Mouse (Mus musculus) large intestine, adult 2 months (tissue): ENCODE results near the gene AI467606. TPM values are rescaled to one million over a fixed set of nuclear protein-coding genes. Genes with fewer than 3 reads are reported as not detected.
A peak's percentile ranks its signal among the peaks of the same experiment; 100 is the strongest.

ENCODE experiments used
- DNase-seq: peaks from one replicate; pipeline ENCODE4 v3.0.0-alpha.2; 2012; ENCODE audit warnings: low read depth, low spot score
- WGBS: fragments of 180-500 bp; shearing (Covaris S2); methylation state at CpG from one replicate; pipeline ENCODE4 v1.1.7; 2018; 5-methylcytosine and 5-hydroxymethylcytosine counted together
- polyA plus RNA-seq: library from polyadenylated mRNA; depleted of rRNA; stranded (reverse); fragments of >200 nt; gene quantifications from 2 replicates; pipeline ENCODE4 v1.2.3, GENCODE M21; 2012

AI467606 gene
- polyA plus RNA-seq, 1 experiment: 12.4 TPM

DNA sequence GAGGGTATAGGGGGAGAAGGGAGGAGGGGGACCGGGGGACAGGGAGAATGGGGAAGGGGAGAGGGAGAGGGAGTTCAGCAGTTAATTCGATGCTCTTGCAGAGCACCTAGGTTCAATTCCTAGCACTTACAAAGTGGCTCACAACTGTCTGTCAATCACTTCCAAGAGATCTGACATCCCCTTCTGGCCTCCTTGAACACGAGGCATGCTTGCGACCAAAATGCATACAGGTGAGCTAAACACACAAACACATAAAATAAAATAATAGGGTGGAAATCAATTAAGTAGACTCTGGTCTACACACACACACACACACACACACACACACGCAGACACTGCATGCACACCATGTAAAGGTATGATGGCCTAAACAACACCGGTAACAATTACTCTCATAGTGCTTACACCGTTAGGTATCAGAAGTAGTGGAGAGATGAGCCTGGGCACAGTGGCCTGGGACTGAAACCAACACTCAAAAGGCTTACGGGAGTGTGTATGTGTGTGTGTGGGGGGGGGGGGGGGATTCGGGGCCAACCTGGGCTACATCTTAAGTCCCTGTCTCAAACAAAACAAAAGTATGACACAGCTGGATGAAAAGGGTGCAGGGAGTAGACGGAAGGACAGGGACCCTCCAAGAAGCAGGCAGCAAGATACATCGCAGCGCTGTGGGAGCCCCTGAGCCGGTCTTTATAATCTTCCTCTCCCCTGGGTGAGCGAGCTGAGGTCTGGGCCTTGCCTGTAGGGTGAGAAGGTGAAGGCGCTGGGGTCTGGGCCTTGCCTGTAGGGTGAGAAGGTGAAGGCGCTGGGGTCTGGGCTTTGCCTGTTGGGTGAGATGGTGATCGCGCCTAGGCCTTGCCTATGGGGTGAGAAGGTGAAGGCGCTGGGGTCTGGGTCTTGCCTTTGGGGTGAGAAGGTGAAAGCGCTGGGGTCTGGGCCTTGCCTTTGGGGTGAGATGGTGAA, 725 bp upstream of the AI467606 start:
- no peak for DNase-seq
- 91% methylated on average over 20 of the region's 20 CpGs for WGBS

DNA sequence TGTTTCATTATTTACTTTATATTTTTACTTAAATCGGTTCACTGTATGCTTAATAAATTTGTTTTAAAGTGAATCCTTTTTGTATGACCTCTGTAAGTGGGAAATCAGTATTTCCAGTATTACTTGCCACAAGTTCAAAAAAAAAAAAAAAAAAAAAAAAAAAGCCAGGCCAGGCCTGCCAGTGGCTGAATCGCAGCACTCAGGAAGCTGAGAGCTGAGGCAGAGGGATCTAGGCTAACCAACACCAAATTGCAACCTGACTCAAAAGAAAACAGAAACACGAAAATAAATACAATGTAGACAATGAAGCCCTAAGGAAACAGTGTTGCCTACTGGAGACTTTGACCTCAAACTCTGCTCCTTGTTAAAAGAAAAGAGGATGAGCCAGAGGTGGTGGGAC, 2.8 kb downstream of the AI467606 start:
- WGBS: 54% methylated on average over 3 of the region's 3 CpGs
- DNase-seq: no peak

- no peak for DNase-seq
- WGBS: 71% methylated on average over 7 of the region's 7 CpGs
These were observed 5.3 kb downstream of the AI467606 start for GRCm38 (mm10) chr7:127096456-127096855.

DNA sequence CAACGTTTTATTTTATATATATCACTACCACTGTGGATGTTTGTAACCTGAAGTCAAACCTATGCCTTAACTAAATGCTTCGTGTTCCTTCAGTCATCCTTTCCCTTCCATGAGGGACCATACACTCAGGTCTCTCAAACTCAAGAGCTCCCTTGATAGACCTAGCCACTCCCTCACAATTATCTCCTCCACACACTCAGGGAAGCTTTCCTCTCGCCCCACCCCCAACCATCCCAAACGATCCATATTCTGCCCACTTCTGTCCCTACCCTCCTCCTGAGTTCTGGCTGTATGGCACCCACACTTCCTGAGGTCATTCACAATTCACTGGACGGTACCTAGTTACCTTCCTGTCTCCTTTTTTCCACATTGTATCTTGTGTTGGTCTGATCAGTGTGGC, 7.4 kb downstream of the AI467606 start:
- DNase-seq: no peak
- 87% methylated on average over 5 of the region's 5 CpGs for WGBS

DNA sequence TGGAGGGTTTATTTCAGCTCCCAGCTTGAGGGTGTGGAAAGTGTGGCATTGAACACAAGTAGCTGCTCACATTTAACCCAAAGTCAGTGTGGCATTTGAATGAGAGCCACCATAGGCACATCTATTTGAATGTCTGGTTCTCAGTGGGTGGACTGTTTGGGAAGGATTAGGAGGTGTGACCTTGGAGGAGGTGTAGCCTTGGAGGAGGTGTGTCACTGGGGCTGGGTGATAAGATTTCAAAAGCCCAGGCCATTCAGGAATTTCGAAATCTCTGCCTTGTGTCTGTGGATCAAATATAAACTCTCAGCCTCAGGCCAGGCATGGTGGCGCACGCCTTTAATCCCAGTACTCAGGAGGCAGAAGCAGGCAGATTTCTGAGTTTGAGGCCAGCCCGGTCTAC, 7.8 kb downstream of the AI467606 start:
- no peak for DNase-seq
- WGBS: 90% methylated on average over 4 of the region's 4 CpGs

GRCm38 (mm10) chr7:127099528-127099927, 8.4 kb downstream of the AI467606 start:
- DNase-seq: no peak
- 80% methylated on average over 4 of the region's 4 CpGs for WGBS

DNA sequence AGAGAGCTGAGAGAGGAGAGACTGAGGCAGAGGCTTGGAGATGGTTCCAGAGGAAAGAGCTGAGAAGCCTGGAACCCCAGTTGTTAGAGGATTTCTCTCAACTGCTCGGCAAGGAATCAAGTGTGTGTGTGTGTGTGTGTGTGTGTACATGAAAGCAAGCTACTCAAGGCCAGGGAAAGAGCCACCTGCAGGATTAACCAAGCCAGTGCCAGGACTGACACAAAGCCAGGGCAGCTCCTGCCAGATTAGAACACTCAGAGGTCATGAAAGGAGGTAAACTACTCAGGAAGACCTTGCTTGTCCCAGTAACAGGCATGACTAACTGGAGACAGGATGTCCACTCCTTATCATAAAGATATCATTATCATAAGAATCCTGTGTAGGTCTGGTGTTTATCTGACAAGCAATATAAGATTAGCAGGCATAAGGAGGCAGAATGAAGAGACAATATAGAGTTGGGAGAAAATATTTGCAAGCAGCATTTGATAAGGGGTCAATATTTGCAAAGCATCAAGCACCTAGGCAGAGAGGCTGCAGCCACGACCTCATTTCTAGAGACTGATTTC, 10.4 kb downstream of the AI467606 start:
- 13% methylated on average over 2 of the region's 2 CpGs for WGBS
- no peak for DNase-seq

DNA sequence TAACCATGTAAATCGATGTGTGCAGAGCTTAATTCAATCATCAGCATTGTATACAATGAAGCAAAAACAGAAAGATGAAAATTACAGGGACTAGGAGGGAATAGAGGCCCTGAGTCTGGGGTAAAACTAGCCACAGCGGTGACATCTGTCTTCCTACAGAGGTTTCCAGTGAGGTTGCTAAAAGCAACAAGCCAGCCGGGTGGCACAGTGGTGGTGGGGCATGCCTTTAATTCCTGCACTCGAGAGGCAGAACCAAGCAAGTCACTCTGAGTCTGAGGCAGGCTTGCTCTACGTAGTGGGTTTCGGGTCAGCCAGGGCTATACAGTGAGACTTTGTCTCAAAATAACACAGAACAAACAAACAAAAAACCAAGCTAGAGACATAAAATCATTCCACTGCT, 11.0 kb downstream of the AI467606 start:
- WGBS: 86% methylated on average over 6 of the region's 6 CpGs
- no peak for DNase-seq

GRCm38 (mm10) chr7:127103960-127104359, 12.8 kb downstream of the AI467606 start:
- 65% methylated on average over 6 of the region's 6 CpGs for WGBS

GRCm38 (mm10) chr7:127104560-127105332, 13.6 kb downstream of the AI467606 start:
- 18% methylated on average over 17 of the region's 17 CpGs for WGBS

More at GRCm38 (mm10) chr7:127103960-127104359, 12.8 kb downstream of the AI467606 start:
- no peak for DNase-seq

GRCm38 (mm10) chr7:127105551-127105950, 14.4 kb downstream of the AI467606 start:
- DNase-seq: no peak
- 74% methylated on average over 7 of the region's 7 CpGs for WGBS

More at GRCm38 (mm10) chr7:127104560-127105332, 13.6 kb downstream of the AI467606 start:
- DNase-seq: peak; percentile 86

DNA sequence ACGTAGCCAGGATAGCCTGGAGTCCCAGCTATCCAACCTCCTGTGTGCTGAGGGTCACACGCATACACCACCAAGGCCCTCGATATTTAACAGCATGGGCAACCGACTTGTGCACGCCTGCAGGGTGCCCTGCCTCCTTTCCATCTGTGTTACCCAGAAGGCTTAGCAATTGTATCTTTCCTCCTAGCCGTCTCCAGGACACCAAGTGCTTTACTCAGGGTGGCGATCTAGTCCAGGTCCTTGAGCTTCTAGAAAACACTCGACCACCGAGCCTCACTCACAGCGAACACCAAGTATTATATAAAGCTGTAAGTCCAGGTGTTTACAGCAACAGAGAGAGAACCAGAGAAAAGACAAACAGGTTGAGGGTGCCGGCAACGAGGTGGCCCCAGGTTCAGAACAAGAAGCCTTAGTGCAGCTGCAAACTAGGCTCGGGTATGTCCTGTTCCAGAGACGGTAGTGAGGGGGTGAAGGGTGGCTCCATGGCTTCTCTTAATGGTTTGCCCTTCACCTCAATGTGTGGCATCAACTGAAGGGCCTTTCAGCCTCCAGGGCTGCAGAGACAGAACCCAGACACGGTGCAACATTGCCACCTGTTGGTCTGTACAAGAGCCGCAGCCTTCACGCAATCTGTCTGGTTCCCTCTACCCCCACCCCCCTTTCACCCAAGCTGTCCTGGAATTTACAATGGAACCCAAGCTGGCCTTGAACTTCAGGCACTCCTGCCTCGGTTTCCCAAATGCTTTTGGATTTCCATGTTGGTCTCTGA, 19.3 kb downstream of the AI467606 start:
- WGBS: 38% methylated on average over 18 of the region's 18 CpGs
- no peak for DNase-seq

DNA sequence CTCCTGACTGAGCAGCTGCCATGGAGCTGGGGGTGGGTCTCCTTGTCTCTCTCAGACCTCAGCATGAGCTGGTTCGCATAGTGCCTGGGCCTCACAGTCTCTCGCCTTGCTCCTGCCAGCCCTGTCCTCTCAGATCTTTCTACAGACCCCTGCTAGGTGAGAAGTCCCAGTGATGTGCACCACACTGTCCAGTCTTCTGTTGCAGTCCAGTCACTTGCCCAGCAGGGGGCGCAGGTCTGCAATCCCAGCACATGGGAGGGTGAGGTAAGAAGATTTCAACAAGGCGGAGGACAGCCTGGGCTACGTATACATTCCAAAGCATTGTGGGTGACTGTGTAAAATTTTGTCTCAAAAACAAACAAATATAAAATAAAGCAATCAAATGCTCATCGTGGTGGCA, 20.3 kb downstream of the AI467606 start:
- no peak for DNase-seq
- WGBS: 36% methylated on average over 6 of the region's 6 CpGs

GRCm38 (mm10) chr7:127112251-127112841, 21.2 kb downstream of the AI467606 start:
- 80% methylated on average over 12 of the region's 12 CpGs for WGBS
- no peak for DNase-seq

DNA sequence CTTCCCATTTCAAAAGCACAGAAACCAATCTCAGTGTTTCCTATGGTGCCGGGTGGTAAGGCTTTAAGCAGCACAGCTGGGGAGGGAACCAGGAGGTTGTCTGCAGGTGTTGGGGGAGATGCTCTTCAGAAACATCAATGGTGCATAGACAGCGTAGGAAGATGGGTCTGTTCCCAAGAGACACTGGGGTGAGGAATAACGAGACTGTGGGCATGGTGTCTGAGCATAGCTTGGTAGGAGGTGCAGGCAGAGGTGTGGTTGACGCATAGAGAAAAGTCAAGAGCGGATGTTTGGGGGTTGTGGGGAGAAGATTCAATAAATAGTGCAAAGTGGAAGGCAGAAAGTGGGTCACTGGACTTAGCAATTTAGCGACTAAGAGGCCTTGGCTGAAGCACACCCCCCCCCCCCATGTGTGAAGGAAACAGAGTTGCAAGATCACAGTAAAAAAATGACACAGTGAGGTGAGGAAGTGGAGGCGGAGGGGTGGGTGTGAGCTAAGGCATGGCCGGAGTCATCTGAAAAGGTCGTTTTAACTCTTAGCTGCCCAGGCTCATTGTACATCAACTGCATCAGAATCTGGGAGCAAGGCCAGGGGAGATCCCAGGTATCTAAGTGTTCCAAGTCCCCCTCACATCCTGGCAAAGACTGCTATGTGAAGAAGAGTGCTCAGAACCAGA, 21.9 kb downstream of the AI467606 start:
- WGBS: 41% methylated on average over 9 of the region's 9 CpGs
- DNase-seq: no peak

GRCm38 (mm10) chr7:127113614-127114259, 22.6 kb downstream of the AI467606 start:
- 16% methylated on average over 12 of the region's 12 CpGs for WGBS
- DNase-seq: no peak

DNA sequence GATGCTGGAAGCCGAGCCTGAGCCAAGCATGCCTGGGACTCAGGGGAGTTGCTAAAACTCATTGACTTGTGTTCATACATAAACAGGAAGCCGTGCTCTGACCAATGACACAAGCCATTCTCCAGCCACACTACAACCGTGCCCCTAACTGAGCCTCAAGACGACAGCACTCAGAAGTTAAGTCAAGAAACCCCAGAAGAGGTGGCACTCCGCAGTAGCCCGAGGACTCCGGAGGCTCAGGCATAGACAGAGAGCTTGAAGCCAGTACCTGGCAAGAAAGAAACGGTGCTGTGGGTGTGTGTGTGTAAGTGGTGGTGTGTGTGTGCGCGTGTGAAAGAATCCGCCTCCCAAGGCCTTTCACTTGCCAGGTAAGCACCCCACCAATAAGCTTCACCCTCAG, 23.8 kb downstream of the AI467606 start:
- DNase-seq: no peak
- 84% methylated on average over 11 of the region's 11 CpGs for WGBS

DNA sequence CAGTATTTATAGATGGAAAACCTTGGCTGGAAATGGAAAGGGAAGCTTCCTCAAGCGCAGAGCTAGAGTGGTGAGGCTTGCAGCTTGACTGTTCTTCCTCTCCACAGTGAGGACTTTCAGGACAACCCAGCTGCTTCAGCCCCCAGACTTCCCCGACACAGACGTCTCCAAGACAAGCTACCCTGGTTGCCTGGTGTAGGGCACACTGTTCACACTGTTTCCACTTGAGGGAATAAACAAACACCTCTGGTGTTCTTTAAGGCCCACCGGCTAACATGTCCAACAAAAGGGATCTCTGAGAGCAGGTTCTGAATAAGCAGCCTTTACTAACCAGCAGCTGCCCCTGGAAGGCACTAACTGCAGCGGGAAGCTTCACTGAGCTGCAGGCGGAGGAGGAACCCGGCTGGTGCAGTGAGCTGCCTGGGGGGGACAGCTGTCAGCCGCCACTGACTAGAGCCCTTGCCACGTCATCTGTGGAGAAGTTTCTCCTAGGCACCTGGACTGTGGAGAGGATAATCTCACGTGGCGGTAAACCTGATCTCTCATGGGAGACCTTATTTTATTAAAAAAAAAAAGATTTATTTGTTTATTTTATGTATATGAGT, 25.3 kb downstream of the AI467606 start:
- WGBS: 73% methylated on average over 11 of the region's 11 CpGs
- DNase-seq: no peak
